Mouse (Mus musculus) testis, adult 2 months (tissue): Measurements from ENCODE around the gene Nt5m.
A peak's percentile ranks its signal among the peaks of the same experiment; 100 is the strongest.

Experiments
- CTCF ChIP-seq: fragments of 200-500 bp; IDR thresholded peaks from 2 replicates; pipeline ENCODE4 v1.5.1; 2012; ENCODE audit warnings: low read depth, mild to moderate bottlenecking, inconsistent platforms, low read length, moderate library complexity; ENCODE audit not compliant: control insufficient read depth, insufficient read depth, insufficient replicate concordance
- POLR2A ChIP-seq: fragments of 200-500 bp; IDR thresholded peaks from 2 replicates; pipeline ENCODE4 v1.6.1; 2012; ENCODE audit warnings: low read depth, mild to moderate bottlenecking, inconsistent platforms, low read length, moderate library complexity; ENCODE audit not compliant: control insufficient read depth

DNA sequence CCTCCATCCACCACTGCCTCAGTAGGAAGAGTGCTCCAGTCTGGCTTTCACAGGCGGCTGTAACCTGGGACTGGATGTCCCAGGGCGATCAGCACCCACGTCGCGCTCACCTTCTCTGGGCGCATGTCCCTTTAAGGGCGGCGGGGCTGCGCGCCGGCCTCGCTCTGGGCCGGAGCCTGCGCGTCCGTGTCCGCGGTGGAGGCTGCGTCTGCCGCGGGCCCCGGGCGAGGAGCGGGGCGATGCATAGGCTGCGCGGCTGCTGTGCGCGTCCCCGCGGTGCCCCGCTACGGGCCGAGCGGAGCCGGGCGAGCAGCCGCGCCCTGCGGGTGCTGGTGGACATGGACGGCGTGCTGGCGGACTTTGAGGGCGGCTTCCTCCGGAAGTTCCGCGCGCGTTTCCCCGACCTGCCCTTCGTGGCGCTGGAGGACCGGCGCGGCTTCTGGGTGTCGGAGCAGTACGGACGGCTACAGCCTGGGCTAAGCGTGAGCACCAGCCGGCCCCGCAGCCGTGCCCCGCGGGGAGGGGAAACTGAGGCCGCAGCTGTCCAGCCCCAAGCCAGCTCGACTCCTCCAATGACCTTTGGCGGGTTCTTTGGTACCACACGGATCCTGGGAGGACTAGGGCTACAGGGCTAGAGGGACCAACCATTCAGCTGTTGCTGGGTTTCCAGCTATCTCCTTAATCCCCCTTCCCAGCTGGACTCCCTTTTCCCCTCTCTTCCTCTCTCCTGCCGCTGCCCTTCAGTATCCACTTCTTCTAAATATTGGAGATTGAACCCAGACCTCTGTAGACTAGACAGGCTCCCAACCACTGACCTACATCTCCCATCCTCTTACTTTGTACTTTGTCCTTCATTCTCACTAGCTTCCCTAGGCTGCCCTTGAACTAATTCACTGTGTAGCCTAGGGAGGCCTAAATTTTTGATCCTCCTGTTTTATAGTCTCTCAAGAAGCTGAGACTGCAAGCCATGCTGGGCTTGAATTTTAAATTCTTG, 8.9 kb downstream of the Nt5m start:
- no peak for TF ChIP-seq CTCF
- 0 out of 2 replicates have a peak, but pooled peaks have one; percentile 55 for TF ChIP-seq POLR2A
